Mouse (Mus musculus) olfactory bulb, adult 2 months (tissue): ENCODE measurements around the gene Poc1a.

Experiments used
- CTCF ChIP-seq: fragments of 200-500 bp; IDR thresholded peaks from 2 replicates; pipeline ENCODE4 v1.5.1; 2012; ENCODE audit warnings: low read depth, mild to moderate bottlenecking, low read length, moderate library complexity; ENCODE audit not compliant: insufficient read depth
- POLR2A ChIP-seq: fragments of 200-500 bp; IDR thresholded peaks from 2 replicates; pipeline ENCODE4 v1.6.1; 2012; ENCODE audit warnings: mild to moderate bottlenecking, low read depth, low read length, moderate library complexity; ENCODE audit not compliant: insufficient read depth

GRCm38 (mm10) chr9:106356323-106356844, 75.5 kb downstream of the Poc1a start:
- TF ChIP-seq CTCF (no peak), POLR2A (no peak)
